Mouse (Mus musculus) midbrain, embryonic 13.5 days (tissue): ENCODE data around the gene Hpca. TPM values are rescaled to one million over a fixed set of nuclear protein-coding genes. Genes with fewer than 3 reads are reported as not detected.

ENCODE experiments used
- ATAC-seq: fragments of 200-750 bp; cut with Nextera tagmentation; 2 replicates; pipeline ENCODE4 v1.8.0; 2017; ENCODE audit warnings: mild to moderate bottlenecking, moderate TSS enrichment, moderate library complexity
- H3K27ac ChIP-seq: fragments of 300-500 bp; sonication (generic); 2 replicates; pipeline ENCODE4 v1.5.1; 2015; ENCODE audit warnings: inconsistent platforms, mild to moderate bottlenecking, moderate library complexity
- H3K27me3 ChIP-seq: fragments of 300-500 bp; sonication (generic); 2 replicates; pipeline ENCODE4 v1.6.1; 2015; ENCODE audit warnings: mild to moderate bottlenecking, inconsistent platforms
- H3K36me3 ChIP-seq: fragments of 300-500 bp; sonication (generic); 2 replicates; pipeline ENCODE4 v1.6.1; 2015; ENCODE audit warnings: mild to moderate bottlenecking, inconsistent platforms
- H3K4me1 ChIP-seq: fragments of 300-500 bp; sonication (generic); replicated peaks from 2 replicates; pipeline ENCODE4 v1.6.1; 2015; ENCODE audit warnings: inconsistent platforms
- H3K4me2 ChIP-seq: fragments of 300-500 bp; sonication (generic); replicated peaks from 2 replicates; pipeline ENCODE4 v1.6.1; 2015; ENCODE audit warnings: moderate library complexity, mild to moderate bottlenecking, inconsistent platforms
- H3K4me3 ChIP-seq: fragments of 300-500 bp; sonication (generic); replicated peaks from 2 replicates; pipeline ENCODE4 v1.5.1; 2015; ENCODE audit warnings: mild to moderate bottlenecking, inconsistent platforms
- H3K9ac ChIP-seq: fragments of 300-500 bp; sonication (generic); replicated peaks from 2 replicates; pipeline ENCODE4 v1.6.1; 2015; ENCODE audit warnings: mild to moderate bottlenecking, inconsistent platforms
- H3K9me3 ChIP-seq: fragments of 300-500 bp; sonication (generic); 2 replicates; pipeline ENCODE4 v1.6.1; 2016; ENCODE audit warnings: mild to moderate bottlenecking, inconsistent platforms
- WGBS: fragments of 180-500 bp; shearing (Covaris S2); methylation state at CpG from one replicate; pipeline ENCODE4 v1.1.7; 2015; 5-methylcytosine and 5-hydroxymethylcytosine counted together
- polyA plus RNA-seq: library from polyadenylated mRNA; unstranded; fragments of >200 nt; fragmentation: Nextera tagmentation; extraction: Ambion mirVana; gene quantifications from 2 replicates; pipeline ENCODE4 v1.2.1, GENCODE M21; 2015

The Hpca gene
- polyA plus RNA-seq, 1 experiment from 2014 or later, result 17.9 TPM

GRCm38 (mm10) chr4:129119708-129120107, 2.1 kb downstream of the Hpca start:
- 78% methylated on average over 10 of the region's 10 CpGs for WGBS
- peaks cover 31% of the 10 kb centered on the region for H3K4me1 ChIP-seq
- H3K27ac ChIP-seq, result no peak overlapping the region
- ATAC-seq, result no peak
- H3K9ac ChIP-seq, result no peak overlapping the region
- no peaks in the 10 kb centered on the region for H3K36me3 ChIP-seq
- no peak overlapping the region for H3K4me3 ChIP-seq
- H3K9me3 ChIP-seq, result no peaks in the 10 kb centered on the region
- H3K4me2 ChIP-seq, result no peak overlapping the region
- H3K27me3 ChIP-seq, result peaks cover 65% of the 10 kb centered on the region

DNA sequence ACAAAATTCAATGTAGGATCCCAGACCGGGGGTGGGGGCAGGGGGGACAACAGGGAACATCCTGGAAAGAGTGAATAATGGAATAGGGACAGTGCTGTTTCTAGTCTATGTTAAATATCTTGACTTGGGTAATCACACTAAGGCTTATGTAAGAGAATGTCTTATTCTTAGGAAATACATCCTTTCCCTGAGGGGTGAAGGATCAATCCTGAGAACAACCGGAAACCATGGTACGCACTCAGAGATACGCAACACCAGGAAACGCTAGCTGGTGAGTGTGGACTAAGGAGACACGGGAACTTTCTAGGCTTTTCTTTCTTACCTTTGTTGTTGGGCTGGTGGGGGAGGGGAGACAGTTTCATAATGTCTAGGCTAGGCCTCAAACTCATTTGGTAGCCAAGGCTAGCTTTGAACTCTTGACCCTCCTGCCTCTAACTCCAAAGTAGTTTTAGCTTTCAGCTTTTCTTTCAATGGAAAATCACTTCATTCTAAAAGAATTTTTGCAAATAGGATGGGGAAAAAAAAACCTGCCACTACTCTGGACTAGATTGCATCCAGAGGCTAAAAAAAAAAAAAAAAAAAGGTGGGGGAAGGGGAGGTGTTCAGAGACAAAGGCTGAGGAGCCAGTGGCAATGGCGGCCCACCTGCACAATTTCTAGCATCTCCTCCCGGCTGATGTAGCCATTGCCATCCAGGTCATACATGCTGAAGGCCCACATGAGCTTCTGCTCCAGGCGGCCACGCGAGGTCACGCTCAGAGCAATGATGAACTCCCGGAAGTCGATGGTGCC, 3.9 kb downstream of the Hpca start:
- Histone ChIP-seq H3K36me3 (no peaks in the 10 kb centered on the region), H3K4me3 (no peak overlapping the region), H3K4me2 (no peak overlapping the region), H3K9me3 (no peaks in the 10 kb centered on the region), H3K27me3 (peaks cover 51% of the 10 kb centered on the region), H3K4me1 (peaks cover 38% of the 10 kb centered on the region), H3K9ac (no peak overlapping the region), H3K27ac (no peak overlapping the region)
- 88% methylated on average over 14 of the region's 14 CpGs for WGBS
- ATAC-seq, result no peak

- Histone ChIP-seq H3K27ac (no peak overlapping the region), H3K4me2 (no peak overlapping the region), H3K9me3 (no peaks in the 10 kb centered on the region), H3K36me3 (no peaks in the 10 kb centered on the region), H3K9ac (no peak overlapping the region), H3K27me3 (peaks cover 41% of the 10 kb centered on the region), H3K4me1 (peaks cover 37% of the 10 kb centered on the region), H3K4me3 (no peak overlapping the region)
- ATAC-seq, result no peak
- WGBS, result 97% methylated on average over 8 of the region's 8 CpGs
Observed at GRCm38 (mm10) chr4:129116703-129117102, 5.1 kb downstream of the Hpca start.

DNA sequence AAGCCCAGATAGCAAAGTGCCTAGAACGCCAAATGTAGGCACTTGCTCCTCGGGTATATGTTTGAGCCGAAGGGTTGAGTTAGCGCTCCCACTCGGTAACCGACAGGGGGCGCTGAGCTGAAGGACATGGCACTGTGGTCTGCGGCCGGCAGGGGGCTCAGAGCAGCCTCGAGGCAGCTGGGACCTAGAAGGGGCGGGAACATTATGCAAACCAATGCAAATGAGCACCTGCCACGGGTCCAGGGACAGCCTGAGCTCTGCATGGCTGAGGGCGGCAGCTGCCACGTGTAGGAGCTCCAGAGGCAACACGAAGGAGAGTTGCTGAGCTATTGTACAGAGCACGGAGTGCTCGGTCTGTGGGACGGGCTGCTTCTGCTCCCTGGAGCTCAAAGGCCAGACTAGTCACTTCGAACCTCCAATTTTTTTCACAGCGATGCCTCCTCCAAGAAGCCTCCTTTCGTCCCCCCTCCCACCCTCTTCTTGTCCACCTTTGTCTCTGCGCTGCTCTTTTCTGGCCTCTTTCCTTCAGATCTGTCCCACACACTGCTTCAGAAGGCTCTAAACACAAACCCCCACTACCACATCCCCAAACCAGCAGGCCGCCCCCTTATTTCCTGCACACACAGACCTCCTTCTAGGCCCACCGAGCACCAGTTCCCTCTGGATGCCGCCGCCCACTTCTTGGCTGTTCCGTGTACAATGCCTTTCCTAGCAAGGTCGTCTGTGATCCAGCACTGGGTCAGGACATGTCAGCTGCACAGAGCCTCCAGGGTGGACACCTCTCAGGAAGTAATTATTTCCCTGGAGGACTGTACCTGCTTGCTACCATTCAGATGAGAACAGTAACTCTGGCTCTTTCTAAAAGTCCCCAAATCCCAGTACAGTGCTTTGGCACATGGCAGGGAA, 8.5 kb downstream of the Hpca start:
- Histone ChIP-seq H3K4me1 (peaks cover 20% of the 10 kb centered on the region), H3K27me3 (peaks cover 8% of the 10 kb centered on the region), H3K9ac (no peak overlapping the region), H3K4me2 (no peak overlapping the region), H3K4me3 (no peak overlapping the region), H3K9me3 (no peaks in the 10 kb centered on the region), H3K27ac (peak overlapping the region; percentile 62), H3K36me3 (no peaks in the 10 kb centered on the region)
- peak; percentile 93 for ATAC-seq
- WGBS, result 28% methylated on average over 28 of the region's 28 CpGs

DNA sequence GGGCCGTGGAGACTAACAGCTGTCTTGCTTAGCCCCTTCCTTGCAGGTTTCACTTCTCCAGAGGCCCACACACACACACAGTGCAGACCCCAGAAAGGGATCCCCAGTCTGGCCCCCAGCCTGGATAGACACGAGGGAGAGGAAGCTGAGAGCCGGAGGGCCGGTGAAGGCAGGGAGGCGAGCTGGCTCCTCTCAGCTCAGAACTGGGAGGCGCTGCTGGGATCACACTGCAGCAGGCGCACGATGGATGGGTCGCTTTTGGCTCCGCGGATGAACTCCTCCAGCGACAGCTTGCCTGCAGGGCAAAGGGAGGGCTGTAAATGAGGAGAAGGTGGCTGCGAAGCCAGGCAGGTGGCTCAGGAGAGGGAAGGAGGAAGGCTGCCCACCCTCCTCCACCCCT, 9.6 kb downstream of the Hpca start:
- Histone ChIP-seq H3K4me3 (no peak overlapping the region), H3K36me3 (no peaks in the 10 kb centered on the region), H3K4me1 (peaks cover 20% of the 10 kb centered on the region), H3K27me3 (peaks cover 16% of the 10 kb centered on the region), H3K27ac (peak overlapping the region; percentile 25; the same call in 1 of the 2 replicates), H3K9ac (no peak overlapping the region), H3K4me2 (no peak overlapping the region), H3K9me3 (no peaks in the 10 kb centered on the region)
- 69% methylated on average over 13 of the region's 13 CpGs for WGBS
- ATAC-seq, result no peak

GRCm38 (mm10) chr4:129111350-129111749, 10.5 kb downstream of the Hpca start:
- H3K27me3 ChIP-seq, result peaks cover 18% of the 10 kb centered on the region
- no peaks in the 10 kb centered on the region for H3K9me3 ChIP-seq
- H3K9ac ChIP-seq, result no peak overlapping the region
- no peaks in the 10 kb centered on the region for H3K36me3 ChIP-seq
- no peak for ATAC-seq
- no peak overlapping the region for H3K4me2 ChIP-seq
- H3K4me1 ChIP-seq, result peaks cover 20% of the 10 kb centered on the region
- 64% methylated on average over 11 of the region's 11 CpGs for WGBS
- no peak overlapping the region for H3K4me3 ChIP-seq
- H3K27ac ChIP-seq, result no peak overlapping the region

GRCm38 (mm10) chr4:129110804-129111203, 11.0 kb downstream of the Hpca start:
- peaks cover 24% of the 10 kb centered on the region for H3K27me3 ChIP-seq
- no peak for ATAC-seq
- H3K4me1 ChIP-seq, result peaks cover 25% of the 10 kb centered on the region
- H3K36me3 ChIP-seq, result no peaks in the 10 kb centered on the region
- no peak overlapping the region for H3K9ac ChIP-seq
- no peak overlapping the region for H3K4me3 ChIP-seq
- no peaks in the 10 kb centered on the region for H3K9me3 ChIP-seq
- H3K27ac ChIP-seq, result no peak overlapping the region
- WGBS, result 91% methylated on average over 6 of the region's 6 CpGs
- H3K4me2 ChIP-seq, result no peak overlapping the region

DNA sequence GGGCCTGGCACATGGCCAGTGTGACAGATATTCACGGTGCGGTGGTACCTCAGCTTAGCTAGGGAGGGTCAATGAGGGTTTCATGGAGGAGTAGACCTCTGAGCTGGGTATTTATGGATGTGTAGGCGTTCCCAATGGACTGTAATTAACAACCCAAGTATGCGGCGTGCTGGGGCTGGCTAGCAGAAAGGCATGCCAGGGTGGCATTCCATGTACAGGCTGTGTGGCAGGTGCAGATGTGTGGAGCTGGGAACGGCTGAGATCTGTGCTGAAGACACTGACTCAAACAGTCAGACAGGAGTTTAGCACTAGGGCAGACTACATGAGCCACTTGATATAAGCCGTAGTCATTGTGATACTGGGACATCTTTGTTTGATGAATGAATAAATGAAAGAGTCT, 13.2 kb downstream of the Hpca start:
- no peak for ATAC-seq
- peaks cover 45% of the 10 kb centered on the region for H3K27me3 ChIP-seq
- H3K4me3 ChIP-seq, result no peak overlapping the region
- no peaks in the 10 kb centered on the region for H3K9me3 ChIP-seq
- WGBS, result 86% methylated on average over 7 of the region's 7 CpGs
- H3K27ac ChIP-seq, result no peak overlapping the region
- no peak overlapping the region for H3K9ac ChIP-seq
- peaks cover 20% of the 10 kb centered on the region for H3K4me1 ChIP-seq
- H3K4me2 ChIP-seq, result no peak overlapping the region
- H3K36me3 ChIP-seq, result no peaks in the 10 kb centered on the region

DNA sequence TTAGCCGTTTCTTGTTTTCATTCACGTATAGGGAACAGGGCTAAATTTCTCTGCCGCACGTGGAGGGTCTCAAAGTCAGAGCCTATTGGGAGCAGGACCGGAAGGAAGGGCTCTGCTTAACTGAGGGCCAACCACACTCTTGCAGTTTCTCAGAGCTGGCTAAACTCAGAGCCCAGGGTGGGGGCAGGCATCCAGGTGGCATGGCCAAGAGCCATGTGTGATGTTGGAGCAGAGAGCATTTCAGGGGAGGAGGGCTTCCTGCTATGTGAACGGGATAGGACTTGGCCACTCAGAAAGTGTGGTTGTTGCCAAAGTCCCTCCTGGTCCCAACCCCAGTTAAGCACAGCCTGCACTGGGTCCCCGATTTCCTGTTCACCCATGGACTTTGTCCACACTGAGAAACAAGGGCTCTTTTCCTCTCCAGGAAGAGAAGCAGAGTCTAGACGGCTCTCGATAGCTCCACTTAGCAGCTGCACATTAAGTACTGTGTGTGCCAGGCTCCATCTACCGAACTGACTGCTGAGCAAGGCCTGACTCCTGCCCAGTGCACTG, 14.4 kb downstream of the Hpca start:
- Histone ChIP-seq H3K4me1 (peaks cover 12% of the 10 kb centered on the region), H3K27ac (no peak overlapping the region), H3K9me3 (no peaks in the 10 kb centered on the region), H3K4me2 (no peak overlapping the region), H3K9ac (no peak overlapping the region), H3K4me3 (no peak overlapping the region), H3K36me3 (no peaks in the 10 kb centered on the region), H3K27me3 (peaks cover 52% of the 10 kb centered on the region)
- WGBS, result 73% methylated on average over 10 of the region's 10 CpGs
- ATAC-seq, result no peak

DNA sequence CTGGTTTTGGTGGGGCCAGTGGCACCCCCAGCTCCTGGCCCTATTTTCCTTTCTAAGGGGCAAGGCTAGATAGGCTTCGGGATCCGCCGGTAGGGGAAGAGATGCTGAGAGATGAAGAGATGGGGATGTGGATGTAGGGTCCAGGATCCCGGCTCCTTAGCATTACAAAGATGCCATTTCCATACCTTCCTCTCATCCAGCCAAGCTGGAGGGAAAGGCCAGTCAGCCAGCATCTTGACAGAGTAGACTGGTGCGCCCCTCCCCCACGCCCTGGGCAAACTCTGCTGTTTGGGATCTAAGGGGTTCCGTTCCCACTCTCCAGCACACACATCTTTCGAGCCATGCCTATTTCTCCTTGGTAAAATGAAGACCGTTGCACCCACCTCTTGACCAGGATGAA, 15.8 kb downstream of the Hpca start:
- H3K27ac ChIP-seq, result no peak overlapping the region
- no peak overlapping the region for H3K9ac ChIP-seq
- no peak overlapping the region for H3K4me2 ChIP-seq
- peaks cover 12% of the 10 kb centered on the region for H3K4me1 ChIP-seq
- H3K9me3 ChIP-seq, result no peaks in the 10 kb centered on the region
- peaks cover 52% of the 10 kb centered on the region for H3K27me3 ChIP-seq
- H3K36me3 ChIP-seq, result no peaks in the 10 kb centered on the region
- ATAC-seq, result no peak
- H3K4me3 ChIP-seq, result no peak overlapping the region
- WGBS, result 17% methylated on average over 9 of the region's 9 CpGs

GRCm38 (mm10) chr4:129105356-129105755, 16.5 kb downstream of the Hpca start, which contains the start of gene Tmem54:
Gene Tmem54, plus strand, starts transcription at chr4:129105548.
- Histone ChIP-seq H3K36me3 (no peaks in the 10 kb centered on the region), H3K4me2 (peak within 1 kb of the TSS; percentile 46), H3K4me3 (peak within 1 kb of the TSS; percentile 26), H3K27ac (no peak within 1 kb of the TSS), H3K9me3 (no peaks in the 10 kb centered on the region), H3K4me1 (peaks cover 12% of the 10 kb centered on the region), H3K27me3 (peaks cover 52% of the 10 kb centered on the region), H3K9ac (peak within 1 kb of the TSS; percentile 39; the same call in 1 of the 2 replicates)
- 4% methylated on average over 39 of the region's 40 CpGs for WGBS
- no peak for ATAC-seq
